ENCODE assay signal across 7 mouse cellular contexts in the genomic region with DNA sequence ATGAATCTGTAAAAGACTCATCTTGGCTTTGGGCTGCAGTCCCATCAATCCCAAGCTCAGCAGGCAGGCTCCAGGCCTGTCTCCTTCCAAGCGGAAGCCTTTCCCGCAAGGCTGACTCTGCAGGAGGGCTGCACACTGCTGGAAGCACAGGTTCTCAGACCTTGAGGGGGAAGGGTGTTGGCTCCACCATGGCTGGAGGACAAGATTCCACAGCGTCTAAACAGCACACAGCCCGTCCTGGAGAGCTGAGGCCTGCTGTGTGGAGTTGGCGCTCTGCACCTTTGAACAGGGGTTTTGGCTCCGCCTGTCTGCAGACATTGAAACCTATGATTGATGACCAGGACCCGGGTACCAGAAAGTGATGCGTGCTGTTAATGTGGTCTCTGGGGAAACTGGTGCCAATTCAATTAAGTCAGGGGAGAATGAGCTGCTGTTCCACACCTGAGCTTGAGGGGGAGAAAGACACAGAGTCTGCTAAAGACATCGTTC.
DNase-seq lines count a peak whose midpoint lies in the region; ATAC-seq and TF ChIP-seq lines count a peak whose summit lies in the region.

No protein-coding gene starts in this region.

- no peak overlapping the region for H3K9ac ChIP-seq in liver, embryonic 14.5 days (replicated peaks)
- no peak overlapping the region for H3K9ac ChIP-seq in liver, postnatal 0 days (replicated peaks)
- H3K9ac ChIP-seq in embryonic facial prominence, embryonic 14.5 days (ENCODE audit: low read depth, low read length), result no peak overlapping the region
- no peak overlapping the region for H3K9ac ChIP-seq in stomach, embryonic 15.5 days

- 28% methylated on average over 9 of the region's 9 CpGs for WGBS in liver, embryonic 14.5 days (ENCODE audit: insufficient replicate concordance)
- WGBS in liver, postnatal 0 days (ENCODE audit: insufficient replicate concordance), result 24% methylated on average over 9 of the region's 9 CpGs
- WGBS in embryonic facial prominence, embryonic 14.5 days, result 14% methylated on average over 9 of the region's 9 CpGs
- WGBS in limb, embryonic 10.5 days, result 5% methylated on average over 9 of the region's 9 CpGs
- 16% methylated on average over 9 of the region's 9 CpGs for WGBS in stomach, embryonic 15.5 days

- no peaks in the 10 kb centered on the region for H3K27me3 ChIP-seq in liver, embryonic 14.5 days (ENCODE audit: control insufficient read depth, insufficient read depth, low read length)
- H3K27me3 ChIP-seq in liver, postnatal 0 days (ENCODE audit: insufficient read depth, low read length), result no peaks in the 10 kb centered on the region
- no peaks in the 10 kb centered on the region for H3K27me3 ChIP-seq in embryonic facial prominence, embryonic 14.5 days (replicated peaks; ENCODE audit: control insufficient read depth, insufficient read depth, low read length)
- H3K27me3 ChIP-seq in limb, embryonic 10.5 days (ENCODE audit: low read depth, poor library complexity, severe bottlenecking), result no peaks in the 10 kb centered on the region; the same call in 1 of the 2 replicates
- H3K27me3 ChIP-seq in stomach, embryonic 15.5 days (replicated peaks), result no peaks in the 10 kb centered on the region

- no peak for TF ChIP-seq EP300 in liver, embryonic 14.5 days (IDR thresholded peaks at IDR 0.05; ENCODE audit: low read depth)
- TF ChIP-seq EP300 in liver, postnatal 0 days (IDR thresholded peaks at IDR 0.05; ENCODE audit: low read depth), result no peak

- no peaks in the 10 kb centered on the region for H3K36me3 ChIP-seq in liver, embryonic 14.5 days (replicated peaks; ENCODE audit: control insufficient read depth, insufficient read depth, low read depth)
- H3K36me3 ChIP-seq in liver, postnatal 0 days (replicated peaks; ENCODE audit: insufficient read depth, low read length), result no peaks in the 10 kb centered on the region
- H3K36me3 ChIP-seq in embryonic facial prominence, embryonic 14.5 days (ENCODE audit: control insufficient read depth, insufficient read depth, low read length), result no peaks in the 10 kb centered on the region
- H3K36me3 ChIP-seq in limb, embryonic 10.5 days, result no peaks in the 10 kb centered on the region
- H3K36me3 ChIP-seq in stomach, embryonic 15.5 days, result no peaks in the 10 kb centered on the region

- ATAC-seq in liver, embryonic 14.5 days (ENCODE audit: insufficient read depth), result no peak
- ATAC-seq in liver, postnatal 0 days, result no peak
- peak; percentile 62; the same call in 1 of the 2 replicates for ATAC-seq in embryonic facial prominence, embryonic 14.5 days (ENCODE audit: low read depth)
- peak; percentile 22; the same call in 1 of the 2 replicates for ATAC-seq in stomach, embryonic 15.5 days (ENCODE audit: insufficient read depth, low FRiP score, low read depth)

- no peaks in the 10 kb centered on the region for H3K9me3 ChIP-seq in liver, embryonic 14.5 days (ENCODE audit: control insufficient read depth, low read length)
- no peaks in the 10 kb centered on the region for H3K9me3 ChIP-seq in liver, postnatal 0 days (ENCODE audit: low read length)
- no peaks in the 10 kb centered on the region for H3K9me3 ChIP-seq in embryonic facial prominence, embryonic 14.5 days (ENCODE audit: control insufficient read depth, low read length)
- H3K9me3 ChIP-seq in limb, embryonic 10.5 days (replicated peaks), result no peaks in the 10 kb centered on the region
- no peaks in the 10 kb centered on the region for H3K9me3 ChIP-seq in stomach, embryonic 15.5 days

- TF ChIP-seq CTCF in liver, embryonic 14.5 days (IDR thresholded peaks at IDR 0.05; ENCODE audit: low read depth), result peak; percentile 12; the same call in 1 of the 2 replicates
- TF ChIP-seq CTCF in liver, postnatal 0 days (IDR thresholded peaks at IDR 0.05; ENCODE audit: low read depth), result no peak

- H3K4me3 ChIP-seq in liver, embryonic 14.5 days (ENCODE audit: insufficient read depth in 1 of 2, low read depth in 2 of 2, low read length in 2 of 2), result no peak overlapping the region
- H3K4me3 ChIP-seq in liver, postnatal 0 days (ENCODE audit: low read depth, low read length), result no peak overlapping the region
- no peak overlapping the region for H3K4me3 ChIP-seq in embryonic facial prominence, embryonic 14.5 days (ENCODE audit: low read depth, low read length)
- 0 out of 2 replicates have a peak overlapping the region, but pooled peaks have one; percentile 19 for H3K4me3 ChIP-seq in limb, embryonic 10.5 days
- no peak overlapping the region for H3K4me3 ChIP-seq in stomach, embryonic 15.5 days (replicated peaks)

- no peak overlapping the region for H3K4me2 ChIP-seq in liver, embryonic 14.5 days (ENCODE audit: low read depth)
- H3K4me2 ChIP-seq in liver, postnatal 0 days (ENCODE audit: low read depth, low read length), result no peak overlapping the region
- H3K4me2 ChIP-seq in embryonic facial prominence, embryonic 14.5 days (ENCODE audit: low read depth, low read length), result peak overlapping the region; percentile 19; the same call in 1 of the 2 replicates
- 0 out of 2 replicates have a peak overlapping the region, but pooled peaks have one; percentile 3 for H3K4me2 ChIP-seq in stomach, embryonic 15.5 days

- intact Hi-C loops in left cerebral cortex, postnatal 36 days (cut with DNase I), result no loop called here
- intact Hi-C loops in left cerebral cortex, postnatal 14 days (cut with DNase I), result no loop called here

- H3K4me1 ChIP-seq in liver, embryonic 14.5 days (replicated peaks; ENCODE audit: control insufficient read depth in 2 of 2, insufficient read depth in 2 of 2, low read length in 1 of 2), result no peaks in the 10 kb centered on the region
- no peaks in the 10 kb centered on the region for H3K4me1 ChIP-seq in liver, postnatal 0 days (ENCODE audit: insufficient read depth)
- peaks cover 6% of the 10 kb centered on the region for H3K4me1 ChIP-seq in embryonic facial prominence, embryonic 14.5 days (ENCODE audit: control insufficient read depth, insufficient read depth, low read length)
- peaks cover 38% of the 10 kb centered on the region for H3K4me1 ChIP-seq in limb, embryonic 10.5 days
- no peaks in the 10 kb centered on the region for H3K4me1 ChIP-seq in stomach, embryonic 15.5 days

- no peak for DNase-seq in liver, embryonic 14.5 days (ENCODE audit: low read depth in 3 of 3, low spot score in 3 of 3)
- no peak for DNase-seq in liver, postnatal 0 days
- DNase-seq in embryonic facial prominence, embryonic 14.5 days (ENCODE audit: low spot score), result peak; percentile 67
- DNase-seq in limb, embryonic 10.5 days (ENCODE audit: low spot score), result peak; percentile 58
- DNase-seq in left cerebral cortex, postnatal 36 days (ENCODE audit: low spot score in 2 of 2), result no peak
- no peak for DNase-seq in left cerebral cortex, postnatal 14 days (ENCODE audit: low spot score in 2 of 2)

- no peak overlapping the region for H3K27ac ChIP-seq in liver, embryonic 14.5 days
- no peak overlapping the region for H3K27ac ChIP-seq in liver, postnatal 0 days (ENCODE audit: low read depth)
- H3K27ac ChIP-seq in embryonic facial prominence, embryonic 14.5 days (replicated peaks; ENCODE audit: low read depth, low read length), result no peak overlapping the region
- H3K27ac ChIP-seq in limb, embryonic 10.5 days, result peak overlapping the region; percentile 51; the same call in 1 of the 2 replicates
- no peak overlapping the region for H3K27ac ChIP-seq in stomach, embryonic 15.5 days

Comparison
In these comparisons a context has a peak if more than half of its experiments do, and no peak if none do; other contexts are left out.
1. ATAC-seq: peak in embryonic facial prominence, embryonic 14.5 days (single experiment) and stomach, embryonic 15.5 days (single experiment); none in liver, embryonic 14.5 days (single experiment) and liver, postnatal 0 days (single experiment).
2. DNase-seq: peak in embryonic facial prominence, embryonic 14.5 days (single experiment) and limb, embryonic 10.5 days (single experiment); none in liver, embryonic 14.5 days (0 of 3), liver, postnatal 0 days (single experiment), left cerebral cortex, postnatal 36 days (0 of 2) and left cerebral cortex, postnatal 14 days (0 of 2).
3. H3K4me2 ChIP-seq: peak in embryonic facial prominence, embryonic 14.5 days (single experiment) and stomach, embryonic 15.5 days (single experiment); none in liver, embryonic 14.5 days (single experiment) and liver, postnatal 0 days (single experiment).